Mouse (Mus musculus) MN1 (cell line): ENCODE data around the gene Shisa4.
"Not testable (repeated sequence)": the region's sequence is repeated elsewhere in the genome, so short reads cannot be mapped to it uniquely, and the experiment has no call there.

ENCODE experiments used
- DNase-seq: peaks from one replicate; pipeline ENCODE4 v3.0.0-alpha.2; 2016; ENCODE audit warnings: low spot score

Shisa4 gene

DNA sequence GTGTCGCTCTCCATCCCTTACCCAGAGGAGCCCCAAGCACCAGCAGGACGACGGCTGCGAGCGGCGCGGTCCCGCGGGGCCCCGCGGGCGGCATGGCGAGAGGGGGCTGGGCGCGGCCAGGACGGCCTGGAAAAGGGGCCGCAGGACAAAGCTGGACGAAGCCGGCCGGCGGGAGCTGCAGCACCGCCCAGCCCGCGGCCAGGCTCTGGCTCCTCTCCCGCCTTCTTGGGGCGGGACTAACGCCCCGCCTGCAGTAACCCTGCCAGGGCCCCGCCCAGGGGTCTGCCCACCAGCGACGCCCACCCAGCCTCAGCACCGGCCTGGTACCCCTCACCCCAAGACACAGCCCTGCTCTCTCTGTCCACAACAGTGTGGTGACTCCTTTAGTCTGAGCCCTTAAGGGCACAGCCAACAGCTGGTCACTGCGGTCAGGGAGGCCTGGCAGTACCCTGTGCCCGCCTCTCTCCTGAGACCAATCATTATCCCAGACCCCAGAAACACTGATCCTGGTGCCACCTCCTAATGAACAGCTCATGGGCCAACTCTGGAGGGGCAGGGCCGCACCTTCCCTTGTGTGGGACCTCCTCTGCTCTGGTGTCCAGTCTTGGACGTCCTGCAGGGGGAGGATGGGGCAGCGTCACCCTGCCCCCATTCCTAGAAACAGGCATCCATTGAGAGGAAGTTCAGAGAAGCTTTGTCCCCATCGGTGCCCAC is at the start of gene Shisa4:
Gene Shisa4 (minus strand): TSS at position 370 of the 714 bp plus-strand sequence.
- DNase-seq: peak; percentile 89

- DNase-seq: no peak
Measured at GRCm38 (mm10) chr1:135422772-135423171, 47.7 kb upstream of the Shisa4 start.

- no peak for DNase-seq
Measured at GRCm38 (mm10) chr1:135413996-135414395, 39.0 kb upstream of the Shisa4 start.

GRCm38 (mm10) chr1:135412130-135412529 is 37.1 kb upstream of the Shisa4 start:
- DNase-seq: peak; percentile 13

- DNase-seq: peak; percentile 56
Measured at GRCm38 (mm10) chr1:135410967-135411366, 35.9 kb upstream of the Shisa4 start.

- no peak for DNase-seq
Measured at GRCm38 (mm10) chr1:135408973-135409372, 33.9 kb upstream of the Shisa4 start.

DNA sequence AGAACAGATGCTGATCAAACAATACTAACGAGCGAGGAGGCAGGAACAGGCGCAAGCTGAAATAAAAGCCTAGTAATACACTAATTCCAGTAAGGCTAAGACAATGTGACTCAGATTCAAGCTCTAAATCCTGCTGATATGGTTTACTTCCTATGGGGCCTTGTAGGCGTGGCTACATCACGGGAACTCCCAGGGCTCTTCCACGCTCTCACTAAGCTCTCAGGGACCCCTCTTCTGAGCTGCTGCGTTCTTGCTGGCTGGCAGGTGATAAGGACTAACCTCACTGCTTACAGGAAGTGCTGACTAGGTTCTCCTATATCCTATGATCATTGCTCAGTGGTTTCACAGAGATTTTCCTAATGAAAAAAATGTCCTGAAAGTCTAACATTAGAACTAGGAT is 30.3 kb upstream of the Shisa4 start:
- DNase-seq: no peak

DNA sequence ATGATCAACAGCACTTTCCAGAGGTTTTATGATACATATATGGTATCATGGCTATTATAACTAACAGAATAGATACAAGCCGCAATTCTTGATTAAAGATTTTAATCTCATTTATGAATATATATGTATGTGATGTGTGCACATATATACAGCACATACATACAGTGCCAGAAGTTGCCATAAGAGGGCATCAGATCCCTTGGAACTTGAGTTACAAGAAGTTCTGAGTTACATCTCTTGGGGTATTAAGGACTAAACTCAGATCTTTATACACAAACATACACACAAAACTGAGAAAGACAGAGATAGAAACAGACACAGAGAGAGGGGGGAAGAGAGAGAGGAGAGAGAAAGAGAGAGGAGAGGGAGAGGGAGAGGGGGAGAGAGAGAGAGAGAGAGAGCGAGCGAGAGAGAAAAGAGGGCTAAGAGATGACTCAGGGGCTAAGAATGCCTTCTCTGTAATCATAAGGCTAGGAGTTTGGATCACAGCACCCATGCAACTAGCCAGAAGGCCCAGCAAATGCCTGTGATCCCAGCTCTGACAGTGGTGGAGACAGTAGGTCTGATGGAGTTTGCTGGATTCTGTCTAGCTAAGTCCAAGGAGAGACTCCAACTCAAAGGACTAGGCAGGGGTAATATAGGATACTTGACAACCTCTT is 26.5 kb upstream of the Shisa4 start:
- no peak for DNase-seq

GRCm38 (mm10) chr1:135399466-135399865 is 24.4 kb upstream of the Shisa4 start:
- DNase-seq: no peak

DNA sequence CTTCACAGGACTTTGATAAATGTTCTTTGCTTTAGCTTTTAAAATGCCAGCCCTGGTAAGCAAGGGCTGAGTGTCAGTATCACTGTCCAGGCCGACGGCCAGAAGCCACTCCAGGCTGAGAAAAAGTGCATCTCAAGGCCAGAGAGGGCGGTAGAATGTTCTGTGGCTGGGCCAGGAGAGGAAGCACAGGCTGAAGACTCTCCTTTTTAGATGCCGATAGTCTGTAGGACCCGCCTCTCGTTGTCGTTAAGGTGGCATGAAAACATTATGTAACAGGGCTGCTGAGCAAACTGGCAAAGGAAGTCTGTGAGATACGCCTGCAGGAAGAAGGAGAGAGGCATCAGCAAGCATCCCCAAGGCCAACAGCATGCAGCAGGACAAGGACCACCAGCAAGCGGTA is 10.1 kb upstream of the Shisa4 start:
- no peak for DNase-seq

GRCm38 (mm10) chr1:135384171-135384570 is 9.1 kb upstream of the Shisa4 start:
- no peak for DNase-seq

GRCm38 (mm10) chr1:135381560-135381959 is 6.5 kb upstream of the Shisa4 start:
- not testable (repeated sequence) for DNase-seq

DNA sequence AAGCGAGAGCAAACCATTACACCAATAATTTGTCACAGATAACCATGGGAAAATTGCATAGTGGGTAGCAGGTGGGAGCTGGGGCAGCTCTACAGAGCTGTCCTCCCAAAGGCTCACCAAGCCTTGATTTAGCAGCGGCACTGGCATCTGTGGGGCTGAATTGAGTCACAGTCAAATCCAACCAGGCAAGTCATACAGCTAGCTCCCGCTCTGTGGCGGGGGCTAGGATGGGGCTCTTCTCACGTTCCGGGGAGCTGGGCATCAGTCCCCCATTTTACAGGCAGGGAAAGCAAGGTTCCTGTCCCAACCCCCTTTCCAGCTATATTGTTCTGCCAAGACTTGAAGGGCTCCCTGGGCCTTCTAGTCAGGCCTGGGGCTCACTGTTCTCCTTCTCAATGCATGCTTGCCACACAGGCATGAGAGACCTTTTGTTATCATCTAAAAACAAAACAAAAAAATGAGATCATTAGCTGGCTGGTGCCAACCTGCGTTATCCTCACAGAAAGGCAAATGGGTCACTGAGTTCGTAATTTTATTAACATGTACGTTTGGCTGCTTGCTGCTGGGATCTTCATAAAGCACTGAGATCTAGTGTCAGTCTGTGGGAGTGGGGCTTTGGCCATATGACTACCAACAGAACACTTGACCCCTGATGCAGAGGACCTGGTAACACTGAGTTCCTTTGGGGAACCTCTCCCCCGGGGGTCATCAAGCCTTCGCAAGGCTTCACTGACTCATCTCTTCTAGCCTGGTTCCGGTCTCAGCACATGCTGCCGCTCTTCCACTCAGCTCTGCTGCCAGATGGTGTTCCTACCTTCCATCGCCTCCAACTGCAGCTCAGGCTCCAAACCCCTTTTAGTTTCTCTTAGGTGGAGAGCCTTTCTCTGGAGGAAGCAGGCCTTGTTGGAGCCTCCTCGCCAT is 5.3 kb upstream of the Shisa4 start:
- DNase-seq: no peak

GRCm38 (mm10) chr1:135379048-135379447 is 4.0 kb upstream of the Shisa4 start:
- no peak for DNase-seq

DNA sequence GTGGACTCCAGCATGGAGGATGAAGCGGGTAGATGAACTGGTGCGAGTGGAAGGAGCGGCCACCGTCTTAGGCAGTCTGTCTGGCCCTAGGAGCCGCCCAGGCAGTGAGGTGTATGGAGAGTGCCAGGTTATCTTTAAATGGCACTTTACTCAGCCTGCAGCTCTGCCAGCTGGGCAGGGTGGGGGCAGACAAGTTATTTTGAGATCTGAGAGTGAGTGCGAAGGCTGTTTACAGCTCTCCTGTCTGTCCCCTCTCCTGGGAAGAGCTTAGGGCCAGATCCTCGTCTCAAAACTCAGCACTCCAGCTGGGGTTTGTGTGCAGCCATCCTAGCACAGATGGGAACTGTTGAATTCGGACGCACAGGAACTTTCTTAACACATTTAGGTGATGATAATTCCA is 3.5 kb upstream of the Shisa4 start:
- DNase-seq: no peak

GRCm38 (mm10) chr1:135374175-135374867 is 716 bp downstream of the Shisa4 start:
- peak; percentile 53 for DNase-seq

GRCm38 (mm10) chr1:135373171-135373677 is 1.8 kb downstream of the Shisa4 start:
- no peak for DNase-seq

- DNase-seq: no peak
Measured at GRCm38 (mm10) chr1:135369415-135369814, 5.6 kb downstream of the Shisa4 start.

- DNase-seq: peak; percentile 85
Measured at GRCm38 (mm10) chr1:135368982-135369381, 6.1 kb downstream of the Shisa4 start.

GRCm38 (mm10) chr1:135368245-135368644 is 6.8 kb downstream of the Shisa4 start:
- peak; percentile 95 for DNase-seq

- DNase-seq: peak; percentile 38
Measured at GRCm38 (mm10) chr1:135367595-135367994, 7.4 kb downstream of the Shisa4 start.

- peak; percentile 63 for DNase-seq
Measured at GRCm38 (mm10) chr1:135367005-135367404, 8.0 kb downstream of the Shisa4 start.
